Mouse (Mus musculus): ENCODE results near the gene Camkk1. TPM values are rescaled to one million over a fixed set of nuclear protein-coding genes. Genes with fewer than 3 reads are reported as not detected.

Camkk1 gene
- 1 to 10 TPM; 1.2 to 2.8 TPM for total RNA-seq (2023)

DNA sequence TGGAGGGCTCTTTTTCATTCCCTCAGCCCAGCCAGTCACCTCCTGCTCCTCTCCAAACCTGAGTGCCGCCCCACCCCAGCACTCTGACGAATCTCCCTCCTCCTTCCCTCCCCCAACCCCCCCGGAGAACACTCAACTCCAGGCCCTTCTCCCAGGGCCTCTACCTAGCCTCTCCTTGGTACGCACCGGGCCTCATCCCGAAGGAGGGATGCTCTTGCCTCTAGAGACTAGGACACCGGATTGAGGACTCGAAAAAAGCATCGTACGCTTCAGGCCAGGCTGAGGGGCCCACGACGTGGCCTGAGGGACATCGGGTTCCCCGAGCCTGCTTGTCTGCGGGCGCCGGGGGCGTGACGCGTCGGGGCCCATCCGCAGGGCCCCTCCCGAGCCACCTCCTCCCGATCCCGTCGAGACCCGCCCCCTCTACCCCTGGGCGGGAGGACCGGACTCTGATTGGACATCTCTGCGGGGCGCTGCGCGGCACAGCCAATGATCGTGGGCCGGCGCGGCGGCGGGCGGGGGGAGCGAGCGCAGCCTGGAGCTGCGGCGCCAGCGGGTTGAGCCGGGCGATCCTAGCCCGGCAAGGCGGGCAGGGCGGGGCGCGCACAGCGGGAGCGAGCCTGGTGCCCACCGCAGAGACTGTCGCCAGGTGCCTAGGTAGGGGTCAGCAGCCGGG lies at the start of gene Camkk1:
TSS of gene Camkk1 (plus strand) at position 538 of the 676 bp plus-strand sequence.

DNA sequence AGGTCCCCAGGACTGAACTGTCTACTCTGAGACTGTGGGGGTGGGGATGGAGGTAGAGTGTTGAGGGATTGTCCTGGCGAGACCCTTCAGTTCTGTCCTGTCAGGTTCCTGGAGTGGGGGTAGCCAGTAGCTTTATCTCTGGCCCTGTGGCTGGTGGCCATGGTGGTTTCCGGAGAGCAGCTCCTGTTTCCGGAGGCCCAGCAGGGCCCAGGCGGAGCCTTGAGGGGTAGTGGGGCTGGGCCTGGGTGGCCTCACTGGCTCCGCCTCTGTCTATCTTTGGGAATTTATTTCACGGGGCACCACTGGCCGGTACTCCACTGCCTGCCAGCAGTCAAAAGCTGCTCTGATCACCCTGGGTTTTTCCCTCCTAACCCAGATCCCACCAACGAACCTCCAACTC lies 20.0 kb upstream of the Camkk1 start, which contains the start of gene P2rx1:
TSS of gene P2rx1 (plus strand) at position 333 of the 400 bp plus-strand sequence.

DNA sequence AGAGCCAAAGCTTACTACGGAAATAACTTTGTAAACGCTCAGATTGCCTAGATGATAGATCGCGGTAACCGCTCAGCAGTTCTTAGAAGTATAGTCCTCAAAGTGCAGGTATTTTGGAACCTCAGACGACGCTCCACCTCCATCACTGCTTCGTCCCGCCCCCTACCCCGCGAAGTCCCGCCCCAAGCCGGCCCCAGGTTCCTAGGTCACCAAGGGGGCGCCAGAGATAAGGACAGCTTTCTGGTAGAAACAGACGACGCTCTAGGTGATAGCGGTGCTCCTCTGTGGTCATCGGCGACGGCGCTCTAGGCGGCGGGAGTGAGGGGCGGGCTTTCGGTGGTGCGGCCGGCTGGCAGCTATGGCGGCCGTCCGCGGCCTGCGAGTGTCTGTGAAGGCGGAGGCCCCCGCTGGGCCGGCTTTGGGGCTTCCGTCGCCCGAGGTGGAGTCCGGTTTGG lies 28.8 kb downstream of the Camkk1 start, which contains the start of gene Ncbp3:
TSS of gene Ncbp3 (plus strand) at position 242 of the 455 bp plus-strand sequence.

DNA sequence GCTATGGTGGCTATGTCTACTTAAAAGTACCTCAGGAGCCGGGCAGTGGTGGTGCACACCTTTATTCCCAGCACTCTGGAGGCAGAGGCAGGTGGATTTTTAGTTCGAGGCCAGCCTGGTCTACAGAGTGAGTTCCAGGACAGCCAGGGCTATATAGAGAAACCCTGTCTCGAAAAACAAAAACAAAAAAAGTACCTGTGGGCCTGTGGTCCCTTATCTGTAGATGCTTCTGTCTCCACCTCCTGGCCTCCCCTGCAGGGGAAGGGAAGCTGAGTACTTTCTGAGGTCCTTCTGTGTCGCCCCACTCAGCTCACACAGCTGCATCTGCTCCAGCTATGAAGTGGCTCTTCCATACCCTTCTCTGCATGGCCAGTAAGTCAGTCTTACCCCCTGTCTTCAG lies 71.5 kb downstream of the Camkk1 start, which contains the start of gene Itgae:
TSS of gene Itgae (plus strand) at position 301 of the 400 bp plus-strand sequence.

Other genes starting within 250 kb of the Camkk1 start
- 1 to 10 TPM; 7.1 to 8.7 TPM for gene Cyb5d2, start 222.9 kb upstream of the Camkk1 start, total RNA-seq (2023)
- 10 to 100 TPM; 75.8 to 78.6 TPM for gene Zzef1, start 222.8 kb upstream of the Camkk1 start, total RNA-seq (2023)
- 10 to 100 TPM; 90.0 to 95.4 TPM for gene Atp2a3, start 57.8 kb upstream of the Camkk1 start, total RNA-seq (2023)
- gene P2rx1, start 19.9 kb upstream of the Camkk1 start, total RNA-seq (2023): 1 to 10 TPM; 3.9 to 4.3 TPM
- 10 to 100 TPM in 1 of 2 experiments, 1 to 10 TPM in 1; 9.9 to 13.7 TPM for gene Ncbp3, start 28.8 kb downstream of the Camkk1 start, total RNA-seq (2023)
- gene Itgae, start 71.6 kb downstream of the Camkk1 start, total RNA-seq (2023): under 1 TPM; 0.97 TPM
- gene Haspin, start 119.3 kb downstream of the Camkk1 start, total RNA-seq (2023): 1 to 10 TPM; 2.5 to 3.4 TPM
- under 1 TPM; 0.43 to 0.55 TPM for gene P2rx5, start 141.4 kb downstream of the Camkk1 start, total RNA-seq (2023)
- 10 to 100 TPM; 40.3 to 46.2 TPM for gene Emc6, start 158.0 kb downstream of the Camkk1 start, total RNA-seq (2023)
- gene Tax1bp3, start 158.1 kb downstream of the Camkk1 start, total RNA-seq (2023): 10 to 100 TPM; 37.6 to 42.0 TPM
- gene Ctns, start 180.0 kb downstream of the Camkk1 start, total RNA-seq (2023): 10 to 100 TPM; 31.8 to 33.1 TPM
- 1 to 10 TPM; 2.5 to 3.8 TPM for gene Shpk, start 180.5 kb downstream of the Camkk1 start, total RNA-seq (2023)
- not detected for gene Trpv1, start 215.3 kb downstream of the Camkk1 start, total RNA-seq (2023)
- gene Trpv3, start 248.4 kb downstream of the Camkk1 start, total RNA-seq (2023): not detected

Data from monocyte, adult 59 days (primary cell).